Mouse (Mus musculus): ENCODE measurements around the gene Rps26. TPM values are rescaled to one million over a fixed set of nuclear protein-coding genes. Genes with fewer than 3 reads are reported as not detected.
A peak's percentile ranks its signal among the peaks of the same experiment; 100 is the strongest.
"Not testable (repeated sequence)": the region's sequence is repeated elsewhere in the genome, so short reads cannot be mapped to it uniquely, and the experiment has no call there.

Gene Rps26
- polyA plus RNA-seq, 1 experiment from 2014 or later = 793 TPM

- H3K9ac ChIP-seq (ENCODE audit: low read length) = no peak overlapping the region
- no peak for ATAC-seq (ENCODE audit: low read depth)
- no peaks in the 10 kb centered on the region for H3K9me3 ChIP-seq (ENCODE audit: control insufficient read depth, low read length)
- no peaks in the 10 kb centered on the region for H3K4me1 ChIP-seq (replicated peaks; ENCODE audit: control insufficient read depth, insufficient read depth, low read length)
- WGBS = 88% methylated on average over 1 of the region's 1 CpGs
- H3K4me3 ChIP-seq (ENCODE audit: low read length) = no peak overlapping the region
- H3K27me3 ChIP-seq (ENCODE audit: control insufficient read depth, insufficient read depth, low read depth, low read length) = no peaks in the 10 kb centered on the region
- H3K27ac ChIP-seq (ENCODE audit: low read length) = no peak overlapping the region
- peaks cover 4% of the 10 kb centered on the region for H3K36me3 ChIP-seq (ENCODE audit: control insufficient read depth, insufficient read depth, low read length)
- H3K4me2 ChIP-seq (ENCODE audit: low read depth, low read length) = no peak overlapping the region
These were observed 8.0 kb downstream of the Rps26 start for GRCm38 (mm10) chr10:128618570-128618969.

GRCm38 (mm10) chr10:128615798-128616448 lies 10.6 kb downstream of the Rps26 start:
- not testable (repeated sequence) for H3K4me3 ChIP-seq (ENCODE audit: low read length); H3K9ac ChIP-seq (ENCODE audit: low read length); ATAC-seq (ENCODE audit: low read depth)

GRCm38 (mm10) chr10:128614934-128615333 lies 11.6 kb downstream of the Rps26 start:
- ATAC-seq (ENCODE audit: low read depth) = no peak
- Histone ChIP-seq H3K27me3 (ENCODE audit: control insufficient read depth, insufficient read depth, low read depth, low read length) (no peaks in the 10 kb centered on the region; the same call in 1 of the 2 replicates), H3K27ac (ENCODE audit: low read length) (no peak overlapping the region), H3K36me3 (ENCODE audit: control insufficient read depth, insufficient read depth, low read length) (no peaks in the 10 kb centered on the region), H3K4me3 (ENCODE audit: low read length) (no peak overlapping the region), H3K9ac (ENCODE audit: low read length) (no peak overlapping the region), H3K9me3 (ENCODE audit: control insufficient read depth, low read length) (no peaks in the 10 kb centered on the region), H3K4me2 (ENCODE audit: low read depth, low read length) (no peak overlapping the region), H3K4me1 (replicated peaks; ENCODE audit: control insufficient read depth, insufficient read depth, low read length) (0 out of 2 replicates have a peak, but pooled peaks cover 2% of the 10 kb centered on the region)
- WGBS = 51% methylated on average over 3 of the region's 3 CpGs

More at GRCm38 (mm10) chr10:128615798-128616448, 10.6 kb downstream of the Rps26 start:
- H3K9me3 ChIP-seq (ENCODE audit: control insufficient read depth, low read length); H3K4me2 ChIP-seq (ENCODE audit: low read depth, low read length); H3K4me1 ChIP-seq (replicated peaks; ENCODE audit: control insufficient read depth, insufficient read depth, low read length); H3K36me3 ChIP-seq (ENCODE audit: control insufficient read depth, insufficient read depth, low read length); H3K27ac ChIP-seq (ENCODE audit: low read length); H3K27me3 ChIP-seq (ENCODE audit: control insufficient read depth, insufficient read depth, low read depth, low read length): not testable (repeated sequence)
- 88% methylated on average over 6 of the region's 7 CpGs for WGBS

DNA sequence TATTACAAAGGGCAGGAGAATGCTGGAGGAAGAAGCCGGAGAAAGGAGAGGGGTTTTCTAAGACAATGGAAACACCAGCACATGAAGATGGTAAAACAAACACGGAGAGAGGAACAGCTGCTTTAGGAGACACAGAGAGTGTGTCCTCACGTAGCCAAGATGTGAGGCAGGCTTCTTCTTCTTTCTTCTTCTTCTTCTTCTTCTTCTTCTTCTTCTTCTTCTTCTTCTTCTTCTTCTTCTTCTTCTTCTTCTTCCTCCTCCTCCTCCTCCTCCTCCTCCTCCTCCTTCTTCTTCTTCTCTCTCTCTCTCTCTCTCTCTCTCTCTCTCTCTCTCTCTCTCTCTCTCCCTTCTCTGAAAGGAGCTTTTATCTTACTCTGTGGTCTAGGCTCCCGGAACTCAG lies 12.7 kb downstream of the Rps26 start:
- H3K4me1 ChIP-seq (replicated peaks; ENCODE audit: control insufficient read depth, insufficient read depth, low read length); H3K36me3 ChIP-seq (ENCODE audit: control insufficient read depth, insufficient read depth, low read length); H3K4me3 ChIP-seq (ENCODE audit: low read length); H3K9ac ChIP-seq (ENCODE audit: low read length); ATAC-seq (ENCODE audit: low read depth); H3K27ac ChIP-seq (ENCODE audit: low read length); H3K9me3 ChIP-seq (ENCODE audit: control insufficient read depth, low read length); H3K27me3 ChIP-seq (ENCODE audit: control insufficient read depth, insufficient read depth, low read depth, low read length); H3K4me2 ChIP-seq (ENCODE audit: low read depth, low read length): not testable (repeated sequence)
- WGBS = 59% methylated on average over 4 of the region's 4 CpGs

DNA sequence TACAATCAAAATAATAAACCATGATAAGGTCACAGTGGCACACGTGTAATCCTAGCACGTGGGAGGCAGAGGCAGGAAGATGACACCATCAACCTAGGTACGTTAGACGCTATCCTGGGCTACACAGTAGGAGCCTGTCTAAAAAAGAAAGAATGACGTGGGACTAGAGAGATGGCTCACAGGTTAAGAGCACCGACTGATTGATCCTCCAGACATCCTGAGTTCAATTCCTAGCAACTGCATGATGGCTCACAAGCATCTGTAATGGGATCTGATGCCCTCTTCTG lies 13.4 kb downstream of the Rps26 start:
- no peaks in the 10 kb centered on the region for H3K36me3 ChIP-seq (ENCODE audit: control insufficient read depth, insufficient read depth, low read length)
- H3K4me3 ChIP-seq (ENCODE audit: low read length) = no peak overlapping the region
- WGBS = 44% methylated on average over 6 of the region's 6 CpGs
- H3K27me3 ChIP-seq (ENCODE audit: control insufficient read depth, insufficient read depth, low read depth, low read length) = no peaks in the 10 kb centered on the region; the same call in 1 of the 2 replicates
- H3K4me2 ChIP-seq (ENCODE audit: low read depth, low read length) = peak overlapping the region; percentile 41; the same call in 1 of the 2 replicates
- no peaks in the 10 kb centered on the region for H3K9me3 ChIP-seq (ENCODE audit: control insufficient read depth, low read length)
- H3K9ac ChIP-seq (ENCODE audit: low read length) = no peak overlapping the region
- no peak overlapping the region for H3K27ac ChIP-seq (ENCODE audit: low read length)
- H3K4me1 ChIP-seq (replicated peaks; ENCODE audit: control insufficient read depth, insufficient read depth, low read length) = 0 out of 2 replicates have a peak, but pooled peaks cover 2% of the 10 kb centered on the region
- peak; percentile 20; the same call in 1 of the 2 replicates for ATAC-seq (ENCODE audit: low read depth)

- H3K36me3 ChIP-seq (ENCODE audit: control insufficient read depth, insufficient read depth, low read length) = no peaks in the 10 kb centered on the region
- no peak overlapping the region for H3K4me3 ChIP-seq (ENCODE audit: low read length)
- H3K4me2 ChIP-seq (ENCODE audit: low read depth, low read length) = peak overlapping the region; percentile 41
- H3K4me1 ChIP-seq (replicated peaks; ENCODE audit: control insufficient read depth, insufficient read depth, low read length) = 0 out of 2 replicates have a peak, but pooled peaks cover 2% of the 10 kb centered on the region
- WGBS = 12% methylated on average over 16 of the region's 16 CpGs
- H3K9ac ChIP-seq (ENCODE audit: low read length) = no peak overlapping the region
- no peaks in the 10 kb centered on the region for H3K9me3 ChIP-seq (ENCODE audit: control insufficient read depth, low read length)
- no peaks in the 10 kb centered on the region; the same call in 1 of the 2 replicates for H3K27me3 ChIP-seq (ENCODE audit: control insufficient read depth, insufficient read depth, low read depth, low read length)
- peak; percentile 83; the same call in 1 of the 2 replicates for ATAC-seq (ENCODE audit: low read depth)
- H3K27ac ChIP-seq (ENCODE audit: low read length) = no peak overlapping the region
These were observed 14.0 kb downstream of the Rps26 start for GRCm38 (mm10) chr10:128612433-128613153.

GRCm38 (mm10) chr10:128606483-128606882 lies 20.1 kb downstream of the Rps26 start:
- Histone ChIP-seq H3K4me1 (replicated peaks; ENCODE audit: control insufficient read depth, insufficient read depth, low read length) (no peaks in the 10 kb centered on the region), H3K9ac (ENCODE audit: low read length) (no peak overlapping the region), H3K27ac (ENCODE audit: low read length) (no peak overlapping the region), H3K36me3 (ENCODE audit: control insufficient read depth, insufficient read depth, low read length) (no peaks in the 10 kb centered on the region), H3K27me3 (ENCODE audit: control insufficient read depth, insufficient read depth, low read depth, low read length) (no peaks in the 10 kb centered on the region), H3K4me3 (ENCODE audit: low read length) (no peak overlapping the region), H3K9me3 (ENCODE audit: control insufficient read depth, low read length) (no peaks in the 10 kb centered on the region), H3K4me2 (ENCODE audit: low read depth, low read length) (no peak overlapping the region)
- ATAC-seq (ENCODE audit: low read depth) = no peak
- 27% methylated on average over 2 of the region's 2 CpGs for WGBS

- Histone ChIP-seq H3K36me3 (ENCODE audit: control insufficient read depth, insufficient read depth, low read length) (no peaks in the 10 kb centered on the region), H3K27me3 (ENCODE audit: control insufficient read depth, insufficient read depth, low read depth, low read length) (no peaks in the 10 kb centered on the region), H3K4me2 (ENCODE audit: low read depth, low read length) (no peak overlapping the region), H3K27ac (ENCODE audit: low read length) (no peak overlapping the region), H3K4me1 (replicated peaks; ENCODE audit: control insufficient read depth, insufficient read depth, low read length) (no peaks in the 10 kb centered on the region), H3K9me3 (ENCODE audit: control insufficient read depth, low read length) (no peaks in the 10 kb centered on the region), H3K4me3 (ENCODE audit: low read length) (no peak overlapping the region), H3K9ac (ENCODE audit: low read length) (no peak overlapping the region)
- no peak for ATAC-seq (ENCODE audit: low read depth)
- 71% methylated on average over 4 of the region's 4 CpGs for WGBS
These were observed 23.9 kb downstream of the Rps26 start for GRCm38 (mm10) chr10:128602470-128603128.

- Histone ChIP-seq H3K36me3 (ENCODE audit: control insufficient read depth, insufficient read depth, low read length) (no peaks in the 10 kb centered on the region), H3K27ac (ENCODE audit: low read length) (no peak overlapping the region), H3K4me1 (replicated peaks; ENCODE audit: control insufficient read depth, insufficient read depth, low read length) (no peaks in the 10 kb centered on the region), H3K9ac (ENCODE audit: low read length) (no peak overlapping the region), H3K4me2 (ENCODE audit: low read depth, low read length) (no peak overlapping the region), H3K27me3 (ENCODE audit: control insufficient read depth, insufficient read depth, low read depth, low read length) (no peaks in the 10 kb centered on the region), H3K4me3 (ENCODE audit: low read length) (no peak overlapping the region), H3K9me3 (ENCODE audit: control insufficient read depth, low read length) (no peaks in the 10 kb centered on the region)
- 72% methylated on average over 1 of the region's 1 CpGs for WGBS
- ATAC-seq (ENCODE audit: low read depth) = no peak
These were observed 25.0 kb downstream of the Rps26 start for GRCm38 (mm10) chr10:128601499-128601898.
